Mouse (Mus musculus): ENCODE results near the gene Fhad1. TPM values are rescaled to one million over a fixed set of nuclear protein-coding genes. Genes with fewer than 3 reads are reported as not detected.
A peak's percentile ranks its signal among the peaks of the same experiment; 100 is the strongest.

Gene Fhad1
- polyA plus RNA-seq, 1 experiment from 2014 or later: 1.4 TPM

- Histone ChIP-seq H3K4me3 (replicated peaks) (no peak overlapping the region), H3K9ac (no peak overlapping the region), H3K27ac (peak overlapping the region; percentile 38), H3K27me3 (0 out of 2 replicates have a peak, but pooled peaks cover 2% of the 10 kb centered on the region), H3K9me3 (replicated peaks) (no peaks in the 10 kb centered on the region), H3K4me1 (peaks cover 25% of the 10 kb centered on the region), H3K4me2 (no peak overlapping the region), H3K36me3 (no peaks in the 10 kb centered on the region)
- 43% methylated on average over 7 of the region's 7 CpGs for WGBS
- ATAC-seq (replicated peaks; ENCODE audit: low FRiP score): no peak
Measured at GRCm38 (mm10) chr4:141914040-141914439, 100.8 kb downstream of the Fhad1 start.

- 62% methylated on average over 13 of the region's 13 CpGs for WGBS
- Histone ChIP-seq H3K4me3 (replicated peaks) (no peak overlapping the region), H3K4me2 (no peak overlapping the region), H3K36me3 (no peaks in the 10 kb centered on the region), H3K27me3 (0 out of 2 replicates have a peak, but pooled peaks cover 2% of the 10 kb centered on the region), H3K4me1 (peaks cover 25% of the 10 kb centered on the region), H3K9me3 (replicated peaks) (no peaks in the 10 kb centered on the region), H3K9ac (no peak overlapping the region), H3K27ac (peak overlapping the region; percentile 81)
- ATAC-seq (replicated peaks; ENCODE audit: low FRiP score): peak; percentile 55; the same call in 1 of the 2 replicates
Measured at GRCm38 (mm10) chr4:141913201-141913993, 101.5 kb downstream of the Fhad1 start.

- no peak overlapping the region for H3K4me3 ChIP-seq (replicated peaks)
- WGBS: 76% methylated on average over 9 of the region's 9 CpGs
- no peaks in the 10 kb centered on the region for H3K27me3 ChIP-seq
- no peak overlapping the region for H3K9ac ChIP-seq
- H3K4me2 ChIP-seq: no peak overlapping the region
- no peaks in the 10 kb centered on the region for H3K36me3 ChIP-seq
- no peak overlapping the region for H3K27ac ChIP-seq
- no peaks in the 10 kb centered on the region for H3K9me3 ChIP-seq (replicated peaks)
- peaks cover 10% of the 10 kb centered on the region for H3K4me1 ChIP-seq
- no peak for ATAC-seq (replicated peaks; ENCODE audit: low FRiP score)
Measured at GRCm38 (mm10) chr4:141904710-141905109, 110.2 kb downstream of the Fhad1 start.

- no peak for ATAC-seq (replicated peaks; ENCODE audit: low FRiP score)
- Histone ChIP-seq H3K27me3 (no peaks in the 10 kb centered on the region), H3K4me1 (peaks cover 14% of the 10 kb centered on the region), H3K9me3 (replicated peaks) (no peaks in the 10 kb centered on the region), H3K9ac (no peak overlapping the region), H3K4me3 (replicated peaks) (no peak overlapping the region), H3K27ac (no peak overlapping the region), H3K36me3 (no peaks in the 10 kb centered on the region), H3K4me2 (no peak overlapping the region)
- 84% methylated on average over 8 of the region's 8 CpGs for WGBS
Measured at GRCm38 (mm10) chr4:141902479-141902858, 112.4 kb downstream of the Fhad1 start.

DNA sequence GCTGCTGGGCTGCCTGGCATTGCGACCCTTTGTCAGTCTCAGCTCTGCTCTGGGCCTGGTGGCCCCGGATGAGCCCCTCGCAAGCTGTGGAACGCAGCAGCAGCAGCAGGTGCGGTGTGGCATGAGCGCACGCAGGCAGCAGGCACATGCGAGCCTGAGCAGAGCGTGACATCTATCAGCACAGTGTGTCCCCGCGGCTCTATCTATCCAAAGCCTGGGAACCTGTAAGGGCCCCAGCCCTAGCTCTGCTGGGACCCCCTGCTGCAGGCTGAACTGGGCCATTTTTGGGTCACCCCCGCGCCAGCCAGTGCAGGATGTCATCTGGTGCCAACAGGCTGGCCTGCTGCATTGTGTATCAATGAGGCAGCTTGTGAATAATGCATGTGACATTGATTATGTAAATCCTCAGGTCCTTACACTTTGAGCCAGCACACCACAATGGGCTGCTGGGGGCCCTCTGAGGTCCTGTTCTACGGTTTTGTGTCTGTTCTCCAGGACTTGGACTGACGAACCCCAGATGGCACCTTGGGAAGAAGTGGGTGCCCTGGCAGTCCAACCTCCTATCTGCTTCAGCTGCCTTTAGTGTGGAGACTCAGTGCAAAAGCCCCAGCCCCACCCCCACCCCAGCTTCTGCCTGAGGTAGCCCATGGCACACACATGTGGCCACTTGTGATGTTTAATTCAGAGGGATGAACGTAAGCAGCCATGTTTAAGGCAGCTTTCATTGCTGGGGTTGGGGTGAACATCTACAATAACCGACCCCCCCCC, 113.0 kb downstream of the Fhad1 start:
- H3K4me2 ChIP-seq: no peak overlapping the region
- no peaks in the 10 kb centered on the region for H3K27me3 ChIP-seq
- no peaks in the 10 kb centered on the region for H3K36me3 ChIP-seq
- no peak overlapping the region for H3K9ac ChIP-seq
- no peaks in the 10 kb centered on the region for H3K9me3 ChIP-seq (replicated peaks)
- H3K27ac ChIP-seq: no peak overlapping the region
- peaks cover 14% of the 10 kb centered on the region for H3K4me1 ChIP-seq
- ATAC-seq (replicated peaks; ENCODE audit: low FRiP score): peak; percentile 16; the same call in 1 of the 2 replicates
- no peak overlapping the region for H3K4me3 ChIP-seq (replicated peaks)
- WGBS: 67% methylated on average over 17 of the region's 17 CpGs

DNA sequence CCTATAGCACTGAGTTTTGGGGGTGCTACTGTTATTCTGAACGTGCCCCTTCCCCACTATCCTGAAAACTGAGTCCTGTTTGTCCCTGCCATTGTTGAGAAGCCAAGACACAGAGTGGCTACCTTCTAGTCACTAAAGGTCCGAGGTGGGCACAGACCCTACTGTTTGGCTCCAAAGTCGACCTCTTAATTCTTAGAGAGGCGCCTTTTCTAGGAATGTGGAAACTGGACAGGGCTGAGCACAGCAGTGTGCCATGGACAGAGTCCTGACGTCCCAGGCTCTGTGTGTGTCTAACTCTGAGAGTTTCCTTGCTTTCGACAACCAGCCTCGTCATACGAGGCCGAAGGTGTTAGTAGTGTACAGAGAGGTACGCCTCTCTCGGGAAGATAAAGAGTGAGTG, 114.5 kb downstream of the Fhad1 start:
- Histone ChIP-seq H3K9ac (no peak overlapping the region), H3K27me3 (no peaks in the 10 kb centered on the region), H3K27ac (no peak overlapping the region), H3K4me2 (no peak overlapping the region), H3K4me1 (peaks cover 26% of the 10 kb centered on the region), H3K9me3 (replicated peaks) (no peaks in the 10 kb centered on the region), H3K4me3 (replicated peaks) (no peak overlapping the region), H3K36me3 (no peaks in the 10 kb centered on the region)
- 76% methylated on average over 11 of the region's 11 CpGs for WGBS
- ATAC-seq (replicated peaks; ENCODE audit: low FRiP score): no peak

GRCm38 (mm10) chr4:141899936-141900335, 114.9 kb downstream of the Fhad1 start:
- Histone ChIP-seq H3K27ac (peak overlapping the region; percentile 73), H3K27me3 (no peaks in the 10 kb centered on the region), H3K9me3 (replicated peaks) (no peaks in the 10 kb centered on the region), H3K9ac (no peak overlapping the region), H3K36me3 (no peaks in the 10 kb centered on the region), H3K4me3 (replicated peaks) (no peak overlapping the region), H3K4me1 (peaks cover 28% of the 10 kb centered on the region), H3K4me2 (no peak overlapping the region)
- WGBS: 15% methylated on average over 7 of the region's 8 CpGs
- ATAC-seq (replicated peaks; ENCODE audit: low FRiP score): no peak

GRCm38 (mm10) chr4:141898905-141899304, 116.0 kb downstream of the Fhad1 start:
- H3K36me3 ChIP-seq: no peaks in the 10 kb centered on the region
- no peaks in the 10 kb centered on the region for H3K27me3 ChIP-seq
- 77% methylated on average over 8 of the region's 8 CpGs for WGBS
- H3K4me3 ChIP-seq (replicated peaks): no peak overlapping the region
- no peak overlapping the region for H3K4me2 ChIP-seq
- H3K9me3 ChIP-seq (replicated peaks): no peaks in the 10 kb centered on the region
- H3K27ac ChIP-seq: no peak overlapping the region
- no peak overlapping the region for H3K9ac ChIP-seq
- H3K4me1 ChIP-seq: peaks cover 28% of the 10 kb centered on the region
- ATAC-seq (replicated peaks; ENCODE audit: low FRiP score): no peak

GRCm38 (mm10) chr4:141897838-141898237, 117.0 kb downstream of the Fhad1 start:
- no peaks in the 10 kb centered on the region for H3K36me3 ChIP-seq
- no peaks in the 10 kb centered on the region for H3K9me3 ChIP-seq (replicated peaks)
- 0 out of 2 replicates have a peak overlapping the region, but pooled peaks have one; percentile 32 for H3K27ac ChIP-seq
- peaks cover 28% of the 10 kb centered on the region for H3K4me1 ChIP-seq
- H3K4me2 ChIP-seq: no peak overlapping the region
- 74% methylated on average over 3 of the region's 3 CpGs for WGBS
- no peaks in the 10 kb centered on the region for H3K27me3 ChIP-seq
- H3K9ac ChIP-seq: no peak overlapping the region
- ATAC-seq (replicated peaks; ENCODE audit: low FRiP score): no peak
- no peak overlapping the region for H3K4me3 ChIP-seq (replicated peaks)

- H3K27ac ChIP-seq: no peak overlapping the region
- peaks cover 28% of the 10 kb centered on the region for H3K4me1 ChIP-seq
- no peak overlapping the region for H3K9ac ChIP-seq
- no peak overlapping the region for H3K4me3 ChIP-seq (replicated peaks)
- no peaks in the 10 kb centered on the region for H3K9me3 ChIP-seq (replicated peaks)
- no peak for ATAC-seq (replicated peaks; ENCODE audit: low FRiP score)
- H3K27me3 ChIP-seq: no peaks in the 10 kb centered on the region
- WGBS: 88% methylated on average over 6 of the region's 6 CpGs
- H3K4me2 ChIP-seq: no peak overlapping the region
- no peaks in the 10 kb centered on the region for H3K36me3 ChIP-seq
Measured at GRCm38 (mm10) chr4:141897225-141897624, 117.7 kb downstream of the Fhad1 start.

DNA sequence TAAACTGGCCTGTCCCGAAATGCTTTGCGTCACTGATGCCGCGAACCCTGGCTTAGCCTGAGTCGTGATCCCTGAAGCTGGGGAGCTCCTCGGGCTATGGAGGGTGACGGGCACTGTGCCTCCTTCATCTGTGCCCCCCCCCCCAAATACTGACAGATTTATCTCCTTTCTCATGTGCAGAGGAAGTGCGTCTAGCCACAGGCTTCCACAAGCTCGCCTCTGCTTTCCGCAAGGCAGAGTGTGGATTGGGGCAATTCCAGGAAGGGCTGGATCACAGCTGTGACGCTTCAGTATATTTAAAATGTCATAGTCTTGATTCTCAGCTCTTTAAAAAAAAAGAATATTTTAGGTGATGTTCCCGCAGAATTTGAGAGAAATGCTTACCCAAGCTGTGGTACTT, 119.1 kb downstream of the Fhad1 start:
- no peak overlapping the region for H3K4me3 ChIP-seq (replicated peaks)
- 36% methylated on average over 12 of the region's 12 CpGs for WGBS
- no peaks in the 10 kb centered on the region for H3K36me3 ChIP-seq
- H3K4me1 ChIP-seq: peaks cover 23% of the 10 kb centered on the region
- no peak for ATAC-seq (replicated peaks; ENCODE audit: low FRiP score)
- H3K9ac ChIP-seq: no peak overlapping the region
- peak overlapping the region; percentile 39 for H3K4me2 ChIP-seq
- H3K27me3 ChIP-seq: no peaks in the 10 kb centered on the region
- no peaks in the 10 kb centered on the region for H3K9me3 ChIP-seq (replicated peaks)
- H3K27ac ChIP-seq: no peak overlapping the region

- Histone ChIP-seq H3K9me3 (replicated peaks) (no peaks in the 10 kb centered on the region; the same call in 1 of the 2 replicates), H3K9ac (no peak overlapping the region), H3K4me3 (replicated peaks) (no peak overlapping the region), H3K27ac (no peak overlapping the region), H3K4me1 (peaks cover 14% of the 10 kb centered on the region), H3K36me3 (no peaks in the 10 kb centered on the region), H3K27me3 (no peaks in the 10 kb centered on the region), H3K4me2 (no peak overlapping the region)
- ATAC-seq (replicated peaks; ENCODE audit: low FRiP score): no peak
- WGBS: 86% methylated on average over 8 of the region's 8 CpGs
Measured at GRCm38 (mm10) chr4:141893157-141893784, 121.6 kb downstream of the Fhad1 start.

Measured in kidney, embryonic 15.5 days (tissue).